ENCODE assay signal across 11 mouse cellular contexts in the genomic region with DNA sequence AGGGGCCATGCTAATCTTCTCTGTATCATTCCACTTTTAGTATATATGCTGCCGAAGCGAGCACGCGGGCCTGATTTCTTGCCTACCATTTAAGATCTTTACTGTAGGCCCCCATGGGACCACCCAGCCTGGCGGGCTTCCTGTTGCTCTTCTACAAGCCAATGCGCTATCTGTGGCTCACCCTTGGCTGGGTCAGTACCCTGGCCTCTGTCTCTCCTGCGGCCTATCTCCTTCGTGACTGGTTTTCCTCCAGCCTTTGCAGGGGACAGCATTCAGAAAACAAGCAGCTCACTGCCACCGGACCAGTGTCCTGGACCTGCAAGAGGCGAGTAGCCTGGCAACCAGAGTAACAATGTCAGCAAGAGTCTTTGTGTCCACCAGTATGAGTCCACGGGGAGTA. TPM values are rescaled to one million over a fixed set of nuclear protein-coding genes. Genes with fewer than 3 reads are reported as not detected.
A peak's percentile ranks its signal among the peaks of the same experiment; 100 is the strongest.
DNase-seq lines count a peak whose midpoint lies in the region; ATAC-seq and TF ChIP-seq lines count a peak whose summit lies in the region.
"Had no signal": no experiment of that assay in that cellular context is flagged by ENCODE, and none has a peak within 500 bp of the region (broad histone marks: within the 10 kb centered on the region; RNA-seq: fewer than 3 reads in every experiment).

No protein-coding gene starts in this region.

- ATAC-seq in kidney, postnatal 0 days (replicated peaks; ENCODE audit: low FRiP score, low read depth): no peak
- ATAC-seq in limb, embryonic 12.5 days (ENCODE audit: insufficient number of reproducible peaks, insufficient read depth, low FRiP score, low TSS enrichment, low read depth): no peak
- ATAC-seq: hindbrain, postnatal 0 days had no signal

- intact Hi-C loops in gastrocnemius, adult 2 months (cut with DNase I): no loop called here
- intact Hi-C loops in left cerebral cortex, postnatal 4 days (cut with DNase I): no loop called here

- no peak for TF ChIP-seq POLR2A in ES-Bruce4 (IDR thresholded peaks at IDR 0.05; ENCODE audit: insufficient read depth, low read length)

- WGBS in kidney, postnatal 0 days: 73% methylated on average over 11 of the region's 11 CpGs
- 86% methylated on average over 11 of the region's 11 CpGs for WGBS in limb, embryonic 12.5 days

- H3K9ac ChIP-seq in kidney, postnatal 0 days (ENCODE audit: low read depth, low read length): no peak overlapping the region
- no peak overlapping the region; the same call in 1 of the 2 replicates for H3K9ac ChIP-seq in ES-Bruce4 (ENCODE audit: low read depth, poor library complexity, severe bottlenecking)
- H3K9ac ChIP-seq in limb, embryonic 12.5 days (replicated peaks): no peak overlapping the region
- H3K9ac ChIP-seq: limb, embryonic 15.5 days had no signal

- H3K4me2 ChIP-seq in kidney, postnatal 0 days (ENCODE audit: low read length): no peak overlapping the region
- H3K4me2 ChIP-seq in limb, embryonic 12.5 days: no peak overlapping the region
- H3K4me2 ChIP-seq: limb, embryonic 15.5 days had no signal

- no peak for DNase-seq in gastrocnemius, adult 2 months
- no peak for DNase-seq in gastrocnemius, adult 8-10 months (ENCODE audit: low spot score in 2 of 2)
- DNase-seq in kidney, postnatal 0 days (ENCODE audit: low spot score): no peak
- DNase-seq in kidney, postnatal 10 days: no peak
- no peak for DNase-seq in left cerebral cortex, postnatal 4 days
- DNase-seq in frontal cortex, postnatal 14 days (ENCODE audit: low spot score in 2 of 2): no peak
- DNase-seq: gastrocnemius, postnatal 10 days had no signal

- H3K9me3 ChIP-seq in kidney, postnatal 0 days (replicated peaks; ENCODE audit: low read length): no peaks in the 10 kb centered on the region
- H3K9me3 ChIP-seq in ES-Bruce4 (replicated peaks; ENCODE audit: control insufficient read depth, insufficient read depth, low read length, poor library complexity, severe bottlenecking): no peaks in the 10 kb centered on the region
- no peaks in the 10 kb centered on the region for H3K9me3 ChIP-seq in limb, embryonic 12.5 days
- H3K9me3 ChIP-seq: limb, embryonic 15.5 days had no signal

- H3K36me3 ChIP-seq in kidney, postnatal 0 days (ENCODE audit: insufficient read depth, low read length): no peaks in the 10 kb centered on the region
- no peaks in the 10 kb centered on the region for H3K36me3 ChIP-seq in ES-Bruce4 (ENCODE audit: control insufficient read depth, insufficient read depth, low read length, poor library complexity, severe bottlenecking)
- H3K36me3 ChIP-seq in limb, embryonic 12.5 days: no peaks in the 10 kb centered on the region

- H3K27ac ChIP-seq in gastrocnemius, adult 2 months: peak overlapping the region; percentile 88
- peak overlapping the region; percentile 68 for H3K27ac ChIP-seq in kidney, postnatal 0 days
- H3K27ac ChIP-seq in ES-Bruce4 (ENCODE audit: insufficient read depth, low read length): peak overlapping the region; percentile 22
- H3K27ac ChIP-seq in limb, embryonic 12.5 days: peak overlapping the region; percentile 23; the same call in 1 of the 2 replicates
- H3K27ac ChIP-seq: hindbrain, postnatal 0 days had no signal

- no peak for TF ChIP-seq EP300 in ES-Bruce4 (IDR thresholded peaks at IDR 0.05; ENCODE audit: insufficient read depth, low read depth, low read length)

- peaks cover 44% of the 10 kb centered on the region for H3K4me1 ChIP-seq in kidney, postnatal 0 days (replicated peaks; ENCODE audit: insufficient read depth, low read length)
- peaks cover 23% of the 10 kb centered on the region for H3K4me1 ChIP-seq in ES-Bruce4 (ENCODE audit: control insufficient read depth, insufficient read depth, low read length)
- H3K4me1 ChIP-seq in limb, embryonic 12.5 days (replicated peaks): peaks cover 58% of the 10 kb centered on the region

- no peak for TF ChIP-seq CTCF in gastrocnemius, adult 2 months (IDR thresholded peaks at IDR 0.05)
- no peak for TF ChIP-seq CTCF in kidney, postnatal 0 days (IDR thresholded peaks at IDR 0.05; ENCODE audit: low read depth)
- no peak for TF ChIP-seq CTCF in ES-Bruce4 (IDR thresholded peaks at IDR 0.05; ENCODE audit: low read depth, low read length)

- no peaks in the 10 kb centered on the region for H3K27me3 ChIP-seq in kidney, postnatal 0 days (ENCODE audit: insufficient read depth, low read length)
- H3K27me3 ChIP-seq in ES-Bruce4 (ENCODE audit: control insufficient read depth, insufficient read depth, low read length, poor library complexity, severe bottlenecking): no peaks in the 10 kb centered on the region
- H3K27me3 ChIP-seq in limb, embryonic 12.5 days: no peaks in the 10 kb centered on the region
- H3K27me3 ChIP-seq: limb, embryonic 15.5 days had no signal

- 0 out of 2 replicates have a peak overlapping the region, but pooled peaks have one; percentile 5 for H3K4me3 ChIP-seq in gastrocnemius, adult 2 months
- no peak overlapping the region for H3K4me3 ChIP-seq in kidney, postnatal 0 days (replicated peaks; ENCODE audit: low read depth, low read length)
- H3K4me3 ChIP-seq in ES-Bruce4 (ENCODE audit: low read depth, low read length): no peak overlapping the region
- no peak overlapping the region for H3K4me3 ChIP-seq in limb, embryonic 12.5 days (replicated peaks)
- H3K4me3 ChIP-seq: limb, embryonic 15.5 days had no signal

RNA-seq across cellular contexts. Expression of gene Piezo1, which starts 30.5 kb away (rescaled TPM):
- total RNA-seq in gastrocnemius, adult 2 months (2021): 10 to 100 TPM; 11.3 to 25.5 TPM
- 10 to 100 TPM; 11.7 to 14.4 (median 13.9) TPM for total RNA-seq in gastrocnemius, adult 8-10 months (2022)
- polyA plus RNA-seq in kidney, postnatal 0 days (2015; fragmentation: Nextera tagmentation; extraction: Ambion mirVana): 12.5 and 14.9 TPM in 2 replicates
- polyA plus RNA-seq in ES-Bruce4 (2011; ENCODE audit: insufficient read depth, insufficient read length, low read depth, missing spikeins): 59.4 and 61.6 TPM in 2 replicates
- 11.9 and 13.9 TPM in 2 replicates for polyA plus RNA-seq in limb, embryonic 12.5 days (2016; fragmentation: Nextera tagmentation; extraction: Ambion mirVana)
- 10 to 100 TPM; 19.9 to 20.6 TPM for total RNA-seq in left cerebral cortex, postnatal 4 days (2021)

RNA-seq across cellular contexts. Expression of gene Ctu2, which starts 44.7 kb away (rescaled TPM):
- 1 to 10 TPM; 6.9 to 7.4 TPM for total RNA-seq in gastrocnemius, adult 2 months (2021)
- total RNA-seq in gastrocnemius, adult 8-10 months (2022): 1 to 10 TPM; 6.1 to 7.2 (median 6.7) TPM
- polyA plus RNA-seq in kidney, postnatal 0 days (2015; fragmentation: Nextera tagmentation; extraction: Ambion mirVana): 44.5 and 45.6 TPM in 2 replicates
- polyA plus RNA-seq in ES-Bruce4 (2011; ENCODE audit: insufficient read depth, insufficient read length, low read depth, missing spikeins): 40.0 and 44.2 TPM in 2 replicates
- 79.5 and 80.5 TPM in 2 replicates for polyA plus RNA-seq in limb, embryonic 12.5 days (2016; fragmentation: Nextera tagmentation; extraction: Ambion mirVana)
- total RNA-seq in left cerebral cortex, postnatal 4 days (2021): 10 to 100 TPM; 46.2 to 49.4 TPM

RNA-seq across cellular contexts. Expression of gene Rnf166, which starts 44.7 kb away (rescaled TPM):
- 10 to 100 TPM; 30.4 to 32.6 TPM for total RNA-seq in gastrocnemius, adult 2 months (2021)
- 10 to 100 TPM; 29.9 to 37.5 (median 32.4) TPM for total RNA-seq in gastrocnemius, adult 8-10 months (2022)
- polyA plus RNA-seq in kidney, postnatal 0 days (2015; fragmentation: Nextera tagmentation; extraction: Ambion mirVana): 44.0 and 44.5 TPM in 2 replicates
- polyA plus RNA-seq in ES-Bruce4 (2011; ENCODE audit: insufficient read depth, insufficient read length, low read depth, missing spikeins): 15.6 and 17.1 TPM in 2 replicates
- 45.8 and 46.4 TPM in 2 replicates for polyA plus RNA-seq in limb, embryonic 12.5 days (2016; fragmentation: Nextera tagmentation; extraction: Ambion mirVana)
- 10 to 100 TPM; 21.8 to 24.1 TPM for total RNA-seq in left cerebral cortex, postnatal 4 days (2021)

RNA-seq across cellular contexts. Expression of gene Cdt1, which starts 47.2 kb away (rescaled TPM):
- 1 to 10 TPM in 1 of 2 experiments, under 1 TPM in 1; 0.78 to 1.5 TPM for total RNA-seq in gastrocnemius, adult 2 months (2021)
- total RNA-seq in gastrocnemius, adult 8-10 months (2022): 1 to 10 TPM in 1 of 4 experiments, under 1 TPM in 3; 0.47 to 1.0 (median 0.83) TPM
- polyA plus RNA-seq in kidney, postnatal 0 days (2015; fragmentation: Nextera tagmentation; extraction: Ambion mirVana): 21.2 and 24.7 TPM in 2 replicates
- polyA plus RNA-seq in ES-Bruce4 (2011; ENCODE audit: insufficient read depth, insufficient read length, low read depth, missing spikeins): 63.7 and 68.6 TPM in 2 replicates
- 52.3 and 52.7 TPM in 2 replicates for polyA plus RNA-seq in limb, embryonic 12.5 days (2016; fragmentation: Nextera tagmentation; extraction: Ambion mirVana)
- total RNA-seq in left cerebral cortex, postnatal 4 days (2021): 1 to 10 TPM; 5.9 to 6.9 TPM

RNA-seq across cellular contexts. Expression of gene Aprt, which starts 56.1 kb away (rescaled TPM):
- total RNA-seq in gastrocnemius, adult 2 months (2021): 10 to 100 TPM; 40.5 to 44.8 TPM
- total RNA-seq in gastrocnemius, adult 8-10 months (2022): 10 to 100 TPM; 42.7 to 49.4 (median 45.2) TPM
- polyA plus RNA-seq in kidney, postnatal 0 days (2015; fragmentation: Nextera tagmentation; extraction: Ambion mirVana): 354 and 392 TPM in 2 replicates
- polyA plus RNA-seq in ES-Bruce4 (2011; ENCODE audit: insufficient read depth, insufficient read length, low read depth, missing spikeins): 325 and 344 TPM in 2 replicates
- 299 and 305 TPM in 2 replicates for polyA plus RNA-seq in limb, embryonic 12.5 days (2016; fragmentation: Nextera tagmentation; extraction: Ambion mirVana)
- total RNA-seq in left cerebral cortex, postnatal 4 days (2021): 100 to 1,000 TPM; 101 to 102 TPM

Comparison
In these comparisons a context has a peak if more than half of its experiments do, and no peak if none do; other contexts are left out.
1. H3K27ac ChIP-seq: peak in every context shown above with its lines; median percentile 88 in gastrocnemius, adult 2 months; 68 in kidney, postnatal 0 days; 23 in limb, embryonic 12.5 days; 22 in ES-Bruce4.
2. RNA of gene Ctu2, which starts 44.7 kb away (total RNA-seq): 46.2 to 49.4 TPM in left cerebral cortex, postnatal 4 days; 6.9 to 7.4 TPM in gastrocnemius, adult 2 months and 6.1 to 7.2 TPM in gastrocnemius, adult 8-10 months; every median in the first group is over 4 times any median in the second.